Mouse (Mus musculus): ENCODE measurements around the gene Ms4a18. TPM values are rescaled to one million over a fixed set of nuclear protein-coding genes. Genes with fewer than 3 reads are reported as not detected.

Ms4a18 gene
- polyA plus RNA-seq, 1 experiment from 2014 or later, result not detected

DNA sequence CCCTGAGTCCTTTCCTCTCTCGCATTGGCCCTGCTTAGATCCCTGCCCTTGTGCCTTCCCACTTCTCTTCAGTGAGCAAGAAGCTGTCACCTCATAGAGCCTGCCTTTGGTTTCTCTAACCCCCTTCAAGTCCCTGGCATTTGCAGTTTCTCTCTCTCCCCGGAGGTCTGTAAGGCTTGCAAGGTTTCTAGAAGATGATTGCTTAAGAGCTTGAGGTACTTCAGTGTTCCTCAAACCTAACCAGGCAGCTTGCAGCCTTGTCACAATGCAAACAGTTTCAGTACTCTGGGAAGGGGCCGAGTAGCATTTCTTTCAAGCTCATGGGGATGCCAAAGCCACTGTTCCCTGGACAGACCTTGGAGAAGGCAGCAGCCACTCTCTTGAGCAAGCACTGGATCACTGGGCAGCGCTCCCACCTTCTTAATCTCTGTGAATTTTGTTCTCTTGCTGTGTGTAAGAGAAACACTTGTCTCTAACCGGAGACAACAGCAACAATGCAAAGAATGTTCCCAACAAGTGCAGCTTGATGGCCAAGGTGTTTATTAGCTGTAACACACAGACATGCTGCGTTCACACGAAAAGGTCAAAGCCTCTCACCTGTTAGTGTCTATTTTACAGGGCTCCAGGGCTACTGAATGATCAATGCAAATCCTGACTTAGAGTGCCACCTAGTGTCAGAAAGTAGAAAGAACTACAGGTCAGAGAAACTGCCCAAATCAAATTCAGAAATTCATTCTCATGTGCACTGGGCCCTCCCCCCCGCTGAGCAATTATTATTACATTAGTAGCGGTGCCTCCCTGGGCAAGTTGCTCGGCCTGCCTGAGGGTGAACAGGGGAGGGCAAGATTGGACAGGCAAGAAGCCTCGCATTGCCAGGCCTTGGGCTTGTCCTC is 58.5 kb downstream of the Ms4a18 start:
- no peak overlapping the region for H3K27ac ChIP-seq (replicated peaks; ENCODE audit: low read depth, low read length)
- H3K4me2 ChIP-seq (ENCODE audit: low read length), result peak overlapping the region; percentile 33
- H3K9ac ChIP-seq (replicated peaks; ENCODE audit: low read length), result no peak overlapping the region
- no peaks in the 10 kb centered on the region for H3K4me1 ChIP-seq (ENCODE audit: control insufficient read depth, insufficient read depth, low read length)
- WGBS, result 35% methylated on average over 11 of the region's 11 CpGs
- H3K4me3 ChIP-seq (replicated peaks; ENCODE audit: low read depth, low read length), result no peak overlapping the region
- no peaks in the 10 kb centered on the region for H3K9me3 ChIP-seq (ENCODE audit: control insufficient read depth, low read length)
- no peaks in the 10 kb centered on the region for H3K27me3 ChIP-seq (ENCODE audit: control insufficient read depth, insufficient read depth, low read length)
- ATAC-seq (ENCODE audit: low FRiP score, low TSS enrichment), result peak; percentile 78; the same call in 1 of the 2 replicates
- no peaks in the 10 kb centered on the region for H3K36me3 ChIP-seq (ENCODE audit: control insufficient read depth, insufficient read depth, low read length)
- DNase-seq, result peak; percentile 91

GRCm38 (mm10) chr19:10952021-10952939 is 65.6 kb downstream of the Ms4a18 start:
- Histone ChIP-seq H3K9ac (replicated peaks; ENCODE audit: low read length) (no peak overlapping the region), H3K27ac (replicated peaks; ENCODE audit: low read depth, low read length) (peak overlapping the region; percentile 72), H3K27me3 (ENCODE audit: control insufficient read depth, insufficient read depth, low read length) (no peaks in the 10 kb centered on the region), H3K36me3 (ENCODE audit: control insufficient read depth, insufficient read depth, low read length) (no peaks in the 10 kb centered on the region), H3K9me3 (ENCODE audit: control insufficient read depth, low read length) (no peaks in the 10 kb centered on the region), H3K4me3 (replicated peaks; ENCODE audit: low read depth, low read length) (no peak overlapping the region), H3K4me2 (ENCODE audit: low read length) (peak overlapping the region; percentile 6; the same call in 1 of the 2 replicates), H3K4me1 (ENCODE audit: control insufficient read depth, insufficient read depth, low read length) (peaks cover 21% of the 10 kb centered on the region)
- 52% methylated on average over 11 of the region's 11 CpGs for WGBS
- ATAC-seq (ENCODE audit: low FRiP score, low TSS enrichment) (peak; percentile 49; the same call in 1 of the 2 replicates), DNase-seq (peak; percentile 60)

GRCm38 (mm10) chr19:10949558-10949957 is 68.3 kb downstream of the Ms4a18 start:
- no peak for DNase-seq
- Histone ChIP-seq H3K9me3 (ENCODE audit: control insufficient read depth, low read length) (no peaks in the 10 kb centered on the region), H3K27me3 (ENCODE audit: control insufficient read depth, insufficient read depth, low read length) (no peaks in the 10 kb centered on the region), H3K27ac (replicated peaks; ENCODE audit: low read depth, low read length) (0 out of 2 replicates have a peak overlapping the region, but pooled peaks have one; percentile 26), H3K4me3 (replicated peaks; ENCODE audit: low read depth, low read length) (peak overlapping the region; percentile 58), H3K9ac (replicated peaks; ENCODE audit: low read length) (no peak overlapping the region; the same call in 1 of the 2 replicates), H3K36me3 (ENCODE audit: control insufficient read depth, insufficient read depth, low read length) (peaks cover 13% of the 10 kb centered on the region), H3K4me1 (ENCODE audit: control insufficient read depth, insufficient read depth, low read length) (peaks cover 27% of the 10 kb centered on the region), H3K4me2 (ENCODE audit: low read length) (peak overlapping the region; percentile 100)
- whole genome bisulfite sequencing, result 32% methylated on average over 9 of the region's 9 CpGs
- ATAC-seq (ENCODE audit: low FRiP score, low TSS enrichment), result 0 out of 2 replicates have a peak, but pooled peaks have one; percentile 6

- peaks cover 17% of the 10 kb centered on the region for H3K36me3 ChIP-seq (ENCODE audit: control insufficient read depth, insufficient read depth, low read length)
- 0 out of 2 replicates have a peak within 1 kb of the TSS, but pooled peaks have one; percentile 26 for H3K27ac ChIP-seq (replicated peaks; ENCODE audit: low read depth, low read length)
- H3K27me3 ChIP-seq (ENCODE audit: control insufficient read depth, insufficient read depth, low read length), result no peaks in the 10 kb centered on the region
- H3K4me3 ChIP-seq (replicated peaks; ENCODE audit: low read depth, low read length), result peak within 1 kb of the TSS; percentile 58
- H3K4me1 ChIP-seq (ENCODE audit: control insufficient read depth, insufficient read depth, low read length), result peaks cover 27% of the 10 kb centered on the region
- WGBS, result under 1% methylated on average over 30 of the region's 30 CpGs
- H3K9ac ChIP-seq (replicated peaks; ENCODE audit: low read length), result peak within 1 kb of the TSS; percentile 67
- H3K4me2 ChIP-seq (ENCODE audit: low read length), result peak within 1 kb of the TSS; percentile 100
- DNase-seq, result peak; percentile 100
- ATAC-seq (ENCODE audit: low FRiP score, low TSS enrichment), result peak; percentile 96
- no peaks in the 10 kb centered on the region for H3K9me3 ChIP-seq (ENCODE audit: control insufficient read depth, low read length)
These were observed 68.7 kb downstream of the Ms4a18 start, which contains the start of gene Ccdc86 for GRCm38 (mm10) chr19:10949112-10949511. TSS of gene Ccdc86 (minus strand) at chr19:10949266.

- Histone ChIP-seq H3K27me3 (ENCODE audit: control insufficient read depth, insufficient read depth, low read length) (no peaks in the 10 kb centered on the region), H3K36me3 (ENCODE audit: control insufficient read depth, insufficient read depth, low read length) (peaks cover 24% of the 10 kb centered on the region), H3K4me1 (ENCODE audit: control insufficient read depth, insufficient read depth, low read length) (peaks cover 27% of the 10 kb centered on the region), H3K27ac (replicated peaks; ENCODE audit: low read depth, low read length) (no peak overlapping the region), H3K9ac (replicated peaks; ENCODE audit: low read length) (peak overlapping the region; percentile 67), H3K9me3 (ENCODE audit: control insufficient read depth, low read length) (no peaks in the 10 kb centered on the region), H3K4me2 (ENCODE audit: low read length) (peak overlapping the region; percentile 100), H3K4me3 (replicated peaks; ENCODE audit: low read depth, low read length) (peak overlapping the region; percentile 58)
- WGBS, result under 1% methylated on average over 20 of the region's 20 CpGs
- ATAC-seq (ENCODE audit: low FRiP score, low TSS enrichment), result 0 out of 2 replicates have a peak, but pooled peaks have one; percentile 1
- DNase-seq, result no peak
These were observed 69.4 kb downstream of the Ms4a18 start for GRCm38 (mm10) chr19:10948416-10948815.

DNA sequence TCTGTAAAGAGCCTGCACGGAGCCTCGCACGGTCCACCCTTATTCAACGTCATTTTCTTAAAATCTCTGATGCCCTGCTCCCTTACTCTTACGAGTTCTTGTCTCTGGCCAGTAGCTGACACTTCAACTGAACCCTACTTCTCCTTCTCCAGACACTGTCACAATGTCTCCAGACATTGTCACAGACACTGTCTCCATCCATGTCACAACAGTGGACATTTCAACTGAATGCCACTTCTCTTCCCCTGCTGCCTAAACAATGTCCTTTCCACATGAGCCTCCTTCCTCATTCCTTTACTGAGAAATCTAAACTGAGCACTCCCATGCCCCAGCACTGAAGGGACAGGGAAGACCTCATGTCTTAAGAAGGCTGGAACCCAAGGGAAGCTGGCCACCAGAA is 70.6 kb downstream of the Ms4a18 start:
- Histone ChIP-seq H3K4me1 (ENCODE audit: control insufficient read depth, insufficient read depth, low read length) (peaks cover 27% of the 10 kb centered on the region), H3K27ac (replicated peaks; ENCODE audit: low read depth, low read length) (no peak overlapping the region), H3K9ac (replicated peaks; ENCODE audit: low read length) (peak overlapping the region; percentile 67; the same call in 1 of the 2 replicates), H3K4me2 (ENCODE audit: low read length) (peak overlapping the region; percentile 100), H3K9me3 (ENCODE audit: control insufficient read depth, low read length) (no peaks in the 10 kb centered on the region), H3K27me3 (ENCODE audit: control insufficient read depth, insufficient read depth, low read length) (no peaks in the 10 kb centered on the region), H3K36me3 (ENCODE audit: control insufficient read depth, insufficient read depth, low read length) (peaks cover 35% of the 10 kb centered on the region), H3K4me3 (replicated peaks; ENCODE audit: low read depth, low read length) (peak overlapping the region; percentile 58; the same call in 1 of the 2 replicates)
- no peak for DNase-seq
- ATAC-seq (ENCODE audit: low FRiP score, low TSS enrichment), result no peak
- WGBS, result 90% methylated on average over 5 of the region's 5 CpGs

Other genes with a start within 250 kb of the Ms4a18 start
- gene Cd6, start 188.0 kb downstream of the Ms4a18 start, polyA plus RNA-seq (2014; fragmentation: Nextera tagmentation; extraction: Ambion mirVana), result not detected in 2 replicates
- 0.20 and 0.54 TPM in 2 replicates for gene Slc15a3, start 178.3 kb downstream of the Ms4a18 start, polyA plus RNA-seq (2014; fragmentation: Nextera tagmentation; extraction: Ambion mirVana)
- gene Tmem132a, start 148.1 kb downstream of the Ms4a18 start, polyA plus RNA-seq (2014; fragmentation: Nextera tagmentation; extraction: Ambion mirVana), result 183 and 191 TPM in 2 replicates
- 35.8 and 41.2 TPM in 2 replicates for gene Tmem109, start 136.0 kb downstream of the Ms4a18 start, polyA plus RNA-seq (2014; fragmentation: Nextera tagmentation; extraction: Ambion mirVana)
- gene Prpf19, start 122.8 kb downstream of the Ms4a18 start, polyA plus RNA-seq (2014; fragmentation: Nextera tagmentation; extraction: Ambion mirVana), result 39.2 and 69.0 TPM in 2 replicates
- gene Zp1, start 97.4 kb downstream of the Ms4a18 start, polyA plus RNA-seq (2014; fragmentation: Nextera tagmentation; extraction: Ambion mirVana), result 0.33 and 0.38 TPM in 2 replicates
- gene Ptgdr2, start 80.9 kb downstream of the Ms4a18 start, polyA plus RNA-seq (2014; fragmentation: Nextera tagmentation; extraction: Ambion mirVana), result 0.16 and 0.18 TPM in 2 replicates
- gene Ccdc86, start 68.8 kb downstream of the Ms4a18 start, polyA plus RNA-seq (2014; fragmentation: Nextera tagmentation; extraction: Ambion mirVana), result 10.7 and 12.5 TPM in 2 replicates
- gene Ms4a10, start 43.4 kb downstream of the Ms4a18 start, polyA plus RNA-seq (2014; fragmentation: Nextera tagmentation; extraction: Ambion mirVana), result not detected in 2 replicates
- not detected in 2 replicates for gene Ms4a15, start 24.8 kb downstream of the Ms4a18 start, polyA plus RNA-seq (2014; fragmentation: Nextera tagmentation; extraction: Ambion mirVana)
- gene Ms4a8a, start 63.1 kb upstream of the Ms4a18 start, polyA plus RNA-seq (2014; fragmentation: Nextera tagmentation; extraction: Ambion mirVana), result not detected in 2 replicates
- not detected in 2 replicates for gene 1700017D01Rik, start 112.8 kb upstream of the Ms4a18 start, polyA plus RNA-seq (2014; fragmentation: Nextera tagmentation; extraction: Ambion mirVana)
- not detected in 2 replicates for gene 1700025F22Rik, start 147.3 kb upstream of the Ms4a18 start, polyA plus RNA-seq (2014; fragmentation: Nextera tagmentation; extraction: Ambion mirVana)
- not detected in 2 replicates for gene Ms4a13, start 178.7 kb upstream of the Ms4a18 start, polyA plus RNA-seq (2014; fragmentation: Nextera tagmentation; extraction: Ambion mirVana)
- not detected in 2 replicates for gene Ms4a12, start 214.4 kb upstream of the Ms4a18 start, polyA plus RNA-seq (2014; fragmentation: Nextera tagmentation; extraction: Ambion mirVana)
- gene Ms4a1, start 248.2 kb upstream of the Ms4a18 start, polyA plus RNA-seq (2014; fragmentation: Nextera tagmentation; extraction: Ambion mirVana), result not detected in 2 replicates

Data from midbrain, embryonic 14.5 days (tissue).